Mouse (Mus musculus): ENCODE data around the gene Tbl3. TPM values are rescaled to one million over a fixed set of nuclear protein-coding genes. Genes with fewer than 3 reads are reported as not detected.
"Not testable (repeated sequence)": the region's sequence is repeated elsewhere in the genome, so short reads cannot be mapped to it uniquely, and the experiment has no call there.

The Tbl3 gene
- polyA plus RNA-seq, 1 experiment from 2014 or later, result 83.7 TPM

DNA sequence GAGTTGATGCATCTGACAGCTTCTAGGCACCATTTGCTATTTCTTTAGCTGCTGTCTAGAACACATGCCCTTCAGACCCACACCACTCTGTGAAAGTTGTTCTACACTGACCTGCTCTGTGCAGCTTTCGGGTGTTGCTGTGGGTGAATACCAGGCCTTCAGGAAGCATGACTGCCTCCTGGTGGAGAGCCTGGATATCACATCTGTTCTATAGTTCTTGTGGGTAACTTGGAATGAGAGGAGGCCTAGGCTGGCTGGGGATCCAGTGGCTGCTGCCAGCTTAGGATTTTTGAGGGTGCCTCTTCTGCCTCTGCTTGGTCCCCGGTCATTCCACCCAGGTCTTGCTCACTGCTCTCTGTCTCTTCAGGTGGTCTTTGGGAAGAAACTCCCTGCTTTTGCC is 31.3 kb downstream of the Tbl3 start:
- Histone ChIP-seq H3K9ac (ENCODE audit: low read depth, low read length) (no peak overlapping the region), H3K36me3 (ENCODE audit: control insufficient read depth, insufficient read depth, low read length) (peaks cover 14% of the 10 kb centered on the region), H3K27me3 (ENCODE audit: control insufficient read depth, insufficient read depth, low read length) (no peaks in the 10 kb centered on the region), H3K9me3 (ENCODE audit: control insufficient read depth, low read length) (no peaks in the 10 kb centered on the region), H3K4me1 (replicated peaks; ENCODE audit: control insufficient read depth, insufficient read depth, low read length) (peaks cover 3% of the 10 kb centered on the region), H3K4me3 (ENCODE audit: low read depth, low read length) (no peak overlapping the region), H3K4me2 (replicated peaks; ENCODE audit: low read depth, low read length) (no peak overlapping the region), H3K27ac (ENCODE audit: low read depth, low read length) (no peak overlapping the region)
- ATAC-seq (ENCODE audit: low FRiP score), result no peak
- WGBS, result 64% methylated on average over 2 of the region's 2 CpGs
- DNase-seq (ENCODE audit: low spot score), result peak; percentile 79

GRCm38 (mm10) chr17:24674277-24674676 is 33.2 kb downstream of the Tbl3 start:
- 85% methylated on average over 7 of the region's 7 CpGs for WGBS
- peaks cover 3% of the 10 kb centered on the region for H3K4me1 ChIP-seq (replicated peaks; ENCODE audit: control insufficient read depth, insufficient read depth, low read length)
- no peak overlapping the region for H3K9ac ChIP-seq (ENCODE audit: low read depth, low read length)
- no peak overlapping the region for H3K4me2 ChIP-seq (replicated peaks; ENCODE audit: low read depth, low read length)
- no peak overlapping the region for H3K4me3 ChIP-seq (ENCODE audit: low read depth, low read length)
- peaks cover 7% of the 10 kb centered on the region for H3K36me3 ChIP-seq (ENCODE audit: control insufficient read depth, insufficient read depth, low read length)
- H3K27me3 ChIP-seq (ENCODE audit: control insufficient read depth, insufficient read depth, low read length), result no peaks in the 10 kb centered on the region
- DNase-seq (ENCODE audit: low spot score) (no peak), ATAC-seq (ENCODE audit: low FRiP score) (no peak)
- no peak overlapping the region for H3K27ac ChIP-seq (ENCODE audit: low read depth, low read length)
- H3K9me3 ChIP-seq (ENCODE audit: control insufficient read depth, low read length), result no peaks in the 10 kb centered on the region

GRCm38 (mm10) chr17:24672141-24672540 is 35.3 kb downstream of the Tbl3 start:
- H3K27me3 ChIP-seq (ENCODE audit: control insufficient read depth, insufficient read depth, low read length), result no peaks in the 10 kb centered on the region
- no peak overlapping the region for H3K4me2 ChIP-seq (replicated peaks; ENCODE audit: low read depth, low read length)
- peaks cover 3% of the 10 kb centered on the region for H3K4me1 ChIP-seq (replicated peaks; ENCODE audit: control insufficient read depth, insufficient read depth, low read length)
- ATAC-seq (ENCODE audit: low FRiP score) (no peak), DNase-seq (ENCODE audit: low spot score) (no peak)
- H3K9ac ChIP-seq (ENCODE audit: low read depth, low read length), result no peak overlapping the region
- H3K36me3 ChIP-seq (ENCODE audit: control insufficient read depth, insufficient read depth, low read length), result no peaks in the 10 kb centered on the region
- H3K4me3 ChIP-seq (ENCODE audit: low read depth, low read length), result no peak overlapping the region
- H3K9me3 ChIP-seq (ENCODE audit: control insufficient read depth, low read length), result no peaks in the 10 kb centered on the region
- 31% methylated on average over 5 of the region's 5 CpGs for WGBS
- no peak overlapping the region for H3K27ac ChIP-seq (ENCODE audit: low read depth, low read length)

- Histone ChIP-seq H3K4me1 (replicated peaks; ENCODE audit: control insufficient read depth, insufficient read depth, low read length) (peaks cover 3% of the 10 kb centered on the region), H3K36me3 (ENCODE audit: control insufficient read depth, insufficient read depth, low read length) (no peaks in the 10 kb centered on the region), H3K27ac (ENCODE audit: low read depth, low read length) (no peak overlapping the region), H3K27me3 (ENCODE audit: control insufficient read depth, insufficient read depth, low read length) (no peaks in the 10 kb centered on the region), H3K4me3 (ENCODE audit: low read depth, low read length) (0 out of 2 replicates have a peak overlapping the region, but pooled peaks have one; percentile 1), H3K9ac (ENCODE audit: low read depth, low read length) (peak overlapping the region; percentile 19; the same call in 1 of the 2 replicates), H3K4me2 (replicated peaks; ENCODE audit: low read depth, low read length) (no peak overlapping the region; the same call in 1 of the 2 replicates), H3K9me3 (ENCODE audit: control insufficient read depth, low read length) (no peaks in the 10 kb centered on the region)
- DNase-seq (ENCODE audit: low spot score) (no peak), ATAC-seq (ENCODE audit: low FRiP score) (no peak)
- WGBS, result 70% methylated on average over 5 of the region's 5 CpGs
These were observed 36.1 kb downstream of the Tbl3 start for GRCm38 (mm10) chr17:24671346-24671745.

DNA sequence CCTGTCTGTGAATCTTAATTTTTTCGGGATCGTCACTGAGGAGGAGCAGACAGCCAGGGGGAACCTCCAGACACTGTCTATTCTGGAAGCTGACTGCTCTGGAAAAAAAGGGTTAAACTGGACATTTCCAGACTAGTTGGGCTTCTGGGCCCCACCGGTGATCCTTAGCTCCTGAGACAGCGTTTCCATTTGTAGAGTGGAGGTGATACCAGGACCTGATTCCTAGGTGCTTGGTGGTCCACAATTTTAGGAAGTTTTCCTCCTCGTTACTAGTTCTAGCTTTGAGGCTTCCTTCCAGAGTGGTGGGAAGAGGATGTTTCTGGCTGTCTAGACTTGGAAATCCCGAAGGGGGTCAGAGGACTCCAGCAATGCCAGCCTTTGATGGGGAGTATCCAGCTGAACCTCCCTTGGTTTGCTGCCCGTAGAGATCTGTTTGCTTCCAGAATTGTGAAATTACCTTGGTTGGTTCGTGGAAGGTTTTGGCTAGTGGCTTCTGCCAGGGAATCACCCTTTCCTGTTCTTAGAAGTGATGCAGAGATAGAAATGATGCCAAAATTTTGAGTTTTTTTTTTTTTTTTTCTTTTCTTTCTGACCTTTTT is 37.1 kb downstream of the Tbl3 start:
- no peaks in the 10 kb centered on the region for H3K9me3 ChIP-seq (ENCODE audit: control insufficient read depth, low read length)
- H3K4me3 ChIP-seq (ENCODE audit: low read depth, low read length), result peak overlapping the region; percentile 100
- no peaks in the 10 kb centered on the region for H3K36me3 ChIP-seq (ENCODE audit: control insufficient read depth, insufficient read depth, low read length)
- peak overlapping the region; percentile 82; the same call in 1 of the 2 replicates for H3K27ac ChIP-seq (ENCODE audit: low read depth, low read length)
- peaks cover 3% of the 10 kb centered on the region for H3K4me1 ChIP-seq (replicated peaks; ENCODE audit: control insufficient read depth, insufficient read depth, low read length)
- no peaks in the 10 kb centered on the region for H3K27me3 ChIP-seq (ENCODE audit: control insufficient read depth, insufficient read depth, low read length)
- H3K9ac ChIP-seq (ENCODE audit: low read depth, low read length), result peak overlapping the region; percentile 96
- ATAC-seq (ENCODE audit: low FRiP score) (no peak), DNase-seq (ENCODE audit: low spot score) (no peak)
- WGBS, result 14% methylated on average over 8 of the region's 8 CpGs
- H3K4me2 ChIP-seq (replicated peaks; ENCODE audit: low read depth, low read length), result peak overlapping the region; percentile 75

GRCm38 (mm10) chr17:24669545-24670245 is 37.8 kb downstream of the Tbl3 start, which contains the start of gene Zfp598:
Gene Zfp598, plus strand, starts transcription at chr17:24669687.
- Histone ChIP-seq H3K4me1 (replicated peaks; ENCODE audit: control insufficient read depth, insufficient read depth, low read length) (peaks cover 3% of the 10 kb centered on the region), H3K27me3 (ENCODE audit: control insufficient read depth, insufficient read depth, low read length) (no peaks in the 10 kb centered on the region), H3K27ac (ENCODE audit: low read depth, low read length) (peak within 1 kb of the TSS; percentile 82), H3K4me3 (ENCODE audit: low read depth, low read length) (peak within 1 kb of the TSS; percentile 100), H3K9me3 (ENCODE audit: control insufficient read depth, low read length) (no peaks in the 10 kb centered on the region), H3K4me2 (replicated peaks; ENCODE audit: low read depth, low read length) (peak within 1 kb of the TSS; percentile 75), H3K36me3 (ENCODE audit: control insufficient read depth, insufficient read depth, low read length) (no peaks in the 10 kb centered on the region), H3K9ac (ENCODE audit: low read depth, low read length) (peak within 1 kb of the TSS; percentile 96)
- DNase-seq (ENCODE audit: low spot score) (peak; percentile 97), ATAC-seq (ENCODE audit: low FRiP score) (peak; percentile 99)
- WGBS, result under 1% methylated on average over 70 of the region's 80 CpGs

DNA sequence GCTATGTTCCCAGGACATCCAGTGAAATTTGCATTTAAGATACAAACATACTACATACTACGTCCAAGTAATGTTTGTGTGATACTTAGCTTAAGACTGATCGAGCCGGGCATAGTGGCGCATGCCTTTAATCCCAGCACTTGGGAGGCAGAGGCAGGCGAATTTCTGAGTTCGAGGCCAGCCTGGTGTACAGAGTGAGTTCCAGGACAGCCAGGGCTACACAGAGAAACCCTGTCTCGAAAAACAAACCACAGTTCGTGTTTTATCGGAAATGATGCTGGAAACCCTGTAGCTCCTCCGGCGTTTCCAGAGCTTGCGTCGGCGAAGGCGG is 38.3 kb downstream of the Tbl3 start:
- 12% methylated on average over 15 of the region's 15 CpGs for WGBS
- peak overlapping the region; percentile 75 for H3K4me2 ChIP-seq (replicated peaks; ENCODE audit: low read depth, low read length)
- peak overlapping the region; percentile 100 for H3K4me3 ChIP-seq (ENCODE audit: low read depth, low read length)
- ATAC-seq (ENCODE audit: low FRiP score); H3K27me3 ChIP-seq (ENCODE audit: control insufficient read depth, insufficient read depth, low read length); H3K9me3 ChIP-seq (ENCODE audit: control insufficient read depth, low read length); DNase-seq (ENCODE audit: low spot score); H3K4me1 ChIP-seq (replicated peaks; ENCODE audit: control insufficient read depth, insufficient read depth, low read length); H3K36me3 ChIP-seq (ENCODE audit: control insufficient read depth, insufficient read depth, low read length): not testable (repeated sequence)
- peak overlapping the region; percentile 96 for H3K9ac ChIP-seq (ENCODE audit: low read depth, low read length)
- H3K27ac ChIP-seq (ENCODE audit: low read depth, low read length), result peak overlapping the region; percentile 47; the same call in 1 of the 2 replicates

- no peaks in the 10 kb centered on the region for H3K9me3 ChIP-seq (ENCODE audit: control insufficient read depth, low read length)
- no peak overlapping the region for H3K27ac ChIP-seq (ENCODE audit: low read depth, low read length)
- no peaks in the 10 kb centered on the region for H3K27me3 ChIP-seq (ENCODE audit: control insufficient read depth, insufficient read depth, low read length)
- no peak overlapping the region for H3K4me3 ChIP-seq (ENCODE audit: low read depth, low read length)
- no peaks in the 10 kb centered on the region for H3K36me3 ChIP-seq (ENCODE audit: control insufficient read depth, insufficient read depth, low read length)
- no peak overlapping the region for H3K4me2 ChIP-seq (replicated peaks; ENCODE audit: low read depth, low read length)
- peak; percentile 57 for DNase-seq (ENCODE audit: low spot score)
- no peak for ATAC-seq (ENCODE audit: low FRiP score)
- WGBS, result 41% methylated on average over 6 of the region's 6 CpGs
- H3K4me1 ChIP-seq (replicated peaks; ENCODE audit: control insufficient read depth, insufficient read depth, low read length), result peaks cover 3% of the 10 kb centered on the region
- no peak overlapping the region for H3K9ac ChIP-seq (ENCODE audit: low read depth, low read length)
These were observed 40.0 kb downstream of the Tbl3 start for GRCm38 (mm10) chr17:24667416-24667815.

- not testable (repeated sequence) for H3K4me3 ChIP-seq (ENCODE audit: low read depth, low read length); ATAC-seq (ENCODE audit: low FRiP score); H3K4me2 ChIP-seq (replicated peaks; ENCODE audit: low read depth, low read length); H3K27ac ChIP-seq (ENCODE audit: low read depth, low read length); H3K27me3 ChIP-seq (ENCODE audit: control insufficient read depth, insufficient read depth, low read length); H3K36me3 ChIP-seq (ENCODE audit: control insufficient read depth, insufficient read depth, low read length); DNase-seq (ENCODE audit: low spot score); H3K4me1 ChIP-seq (replicated peaks; ENCODE audit: control insufficient read depth, insufficient read depth, low read length); H3K9me3 ChIP-seq (ENCODE audit: control insufficient read depth, low read length); H3K9ac ChIP-seq (ENCODE audit: low read depth, low read length)
- 63% methylated on average over 7 of the region's 7 CpGs for WGBS
These were observed 40.4 kb downstream of the Tbl3 start for GRCm38 (mm10) chr17:24667011-24667410.

Data from hindbrain, embryonic 11.5 days (tissue).